Comparison of ENCODE assay signal across 9 mouse cellular contexts in genomic region chr4:62515490-62515889, GRCm38 (mm10). TPM values are rescaled to one million over a fixed set of nuclear protein-coding genes. Genes with fewer than 3 reads are reported as not detected.
A peak's percentile ranks its signal among the peaks of the same experiment; 100 is the strongest.
DNase-seq lines count a peak whose midpoint lies in the region; ATAC-seq and TF ChIP-seq lines count a peak whose summit lies in the region.
"Had no signal": no experiment of that assay in that cellular context is flagged by ENCODE, and none has a peak within 500 bp of the region (broad histone marks: within the 10 kb centered on the region; RNA-seq: fewer than 3 reads in every experiment).

No protein-coding gene starts in this region.

- no peak for DNase-seq in hindbrain, embryonic 14.5 days (ENCODE audit: low spot score)
- DNase-seq in liver, embryonic 14.5 days (ENCODE audit: low read depth in 3 of 3, low spot score in 3 of 3) = no peak
- no peak for DNase-seq in right cerebral cortex, postnatal 36 days (ENCODE audit: low spot score in 2 of 2)
- DNase-seq in yolk sac, embryonic 10.5 days (ENCODE audit: low spot score) = no peak
- DNase-seq: thymus, postnatal 14 days had no signal

- H3K9me3 ChIP-seq in hindbrain, embryonic 13.5 days = no peaks in the 10 kb centered on the region
- no peaks in the 10 kb centered on the region for H3K9me3 ChIP-seq in hindbrain, embryonic 14.5 days (ENCODE audit: control insufficient read depth, low read length)
- no peaks in the 10 kb centered on the region for H3K9me3 ChIP-seq in liver, embryonic 14.5 days (ENCODE audit: control insufficient read depth, low read length)
- H3K9me3 ChIP-seq in forebrain, embryonic 13.5 days (replicated peaks) = no peaks in the 10 kb centered on the region

- TF ChIP-seq POLR2A in bone marrow, adult 2 months (IDR thresholded peaks at IDR 0.05; ENCODE audit: borderline replicate concordance, control insufficient read depth, low read depth, low read length) = no peak
- no peak for TF ChIP-seq POLR2A in cortical plate, adult 2 months (IDR thresholded peaks at IDR 0.05; ENCODE audit: extremely low read depth, insufficient read depth, low read length)

- no peak for ATAC-seq in hindbrain, embryonic 13.5 days (ENCODE audit: low FRiP score)
- no peak for ATAC-seq in hindbrain, embryonic 14.5 days (ENCODE audit: low FRiP score)
- ATAC-seq in liver, embryonic 14.5 days (ENCODE audit: insufficient read depth) = 0 out of 2 replicates have a peak, but pooled peaks have one; percentile 7
- no peak for ATAC-seq in forebrain, embryonic 13.5 days

- 0 out of 2 replicates have a peak, but pooled peaks have one; percentile 31 for TF ChIP-seq EP300 in liver, embryonic 14.5 days (IDR thresholded peaks at IDR 0.05; ENCODE audit: low read depth)

- H3K4me2 ChIP-seq in hindbrain, embryonic 13.5 days = no peak overlapping the region
- no peak overlapping the region for H3K4me2 ChIP-seq in hindbrain, embryonic 14.5 days (replicated peaks)
- peak overlapping the region; percentile 87 for H3K4me2 ChIP-seq in liver, embryonic 14.5 days (ENCODE audit: low read depth)
- H3K4me2 ChIP-seq in forebrain, embryonic 13.5 days = no peak overlapping the region

- H3K27ac ChIP-seq in hindbrain, embryonic 13.5 days = no peak overlapping the region
- H3K27ac ChIP-seq in hindbrain, embryonic 14.5 days = no peak overlapping the region
- peak overlapping the region; percentile 85 for H3K27ac ChIP-seq in bone marrow, adult 2 months (ENCODE audit: control insufficient read depth, insufficient read depth, low read depth, low read length, poor library complexity)
- H3K27ac ChIP-seq in cortical plate, adult 2 months (ENCODE audit: insufficient read depth, low read length) = peak overlapping the region; percentile 65; the same call in 1 of the 2 replicates
- peak overlapping the region; percentile 98 for H3K27ac ChIP-seq in liver, embryonic 14.5 days
- no peak overlapping the region for H3K27ac ChIP-seq in forebrain, embryonic 13.5 days

- no peaks in the 10 kb centered on the region for H3K27me3 ChIP-seq in hindbrain, embryonic 13.5 days
- no peaks in the 10 kb centered on the region for H3K27me3 ChIP-seq in hindbrain, embryonic 14.5 days (ENCODE audit: control insufficient read depth, insufficient read depth, low read length)
- H3K27me3 ChIP-seq in liver, embryonic 14.5 days (ENCODE audit: control insufficient read depth, insufficient read depth, low read length) = no peaks in the 10 kb centered on the region
- no peaks in the 10 kb centered on the region for H3K27me3 ChIP-seq in forebrain, embryonic 13.5 days

- no peak for TF ChIP-seq CTCF in bone marrow, adult 2 months (IDR thresholded peaks at IDR 0.05; ENCODE audit: control insufficient read depth, insufficient read depth, low read length)
- no peak for TF ChIP-seq CTCF in cortical plate, adult 2 months (IDR thresholded peaks at IDR 0.05; ENCODE audit: extremely low read depth, insufficient read depth, low read length)
- TF ChIP-seq CTCF in liver, embryonic 14.5 days (IDR thresholded peaks at IDR 0.05; ENCODE audit: low read depth) = no peak

- H3K4me3 ChIP-seq in hindbrain, embryonic 13.5 days = no peak overlapping the region
- no peak overlapping the region for H3K4me3 ChIP-seq in hindbrain, embryonic 14.5 days (replicated peaks; ENCODE audit: low read length)
- peak overlapping the region; percentile 90 for H3K4me3 ChIP-seq in bone marrow, adult 2 months (replicated peaks; ENCODE audit: control insufficient read depth, low read depth, low read length)
- no peak overlapping the region for H3K4me3 ChIP-seq in cortical plate, adult 2 months (ENCODE audit: insufficient read depth, low read length)
- H3K4me3 ChIP-seq in liver, embryonic 14.5 days (ENCODE audit: insufficient read depth in 1 of 2, low read depth in 2 of 2, low read length in 2 of 2) = peak overlapping the region; percentile 92 to 98
- H3K4me3 ChIP-seq in forebrain, embryonic 13.5 days = no peak overlapping the region

- H3K4me1 ChIP-seq in hindbrain, embryonic 13.5 days (replicated peaks) = peaks cover 29% of the 10 kb centered on the region
- H3K4me1 ChIP-seq in hindbrain, embryonic 14.5 days (replicated peaks; ENCODE audit: control insufficient read depth, insufficient read depth, low read length) = peaks cover 15% of the 10 kb centered on the region
- peaks cover 2% of the 10 kb centered on the region for H3K4me1 ChIP-seq in bone marrow, adult 2 months (ENCODE audit: control insufficient read depth, insufficient read depth, low read length)
- H3K4me1 ChIP-seq in cortical plate, adult 2 months (ENCODE audit: control insufficient read depth, insufficient read depth, low read length) = peaks cover 9% of the 10 kb centered on the region
- peaks cover 22 to 49% of the 10 kb centered on the region in 2 experiments for H3K4me1 ChIP-seq in liver, embryonic 14.5 days (replicated peaks; ENCODE audit: control insufficient read depth in 2 of 2, insufficient read depth in 2 of 2, low read length in 1 of 2)
- peaks cover 18% of the 10 kb centered on the region for H3K4me1 ChIP-seq in forebrain, embryonic 13.5 days

- WGBS in hindbrain, embryonic 13.5 days = 85% methylated on average over 3 of the region's 3 CpGs
- 86% methylated on average over 3 of the region's 3 CpGs for WGBS in hindbrain, embryonic 14.5 days
- 19% methylated on average over 3 of the region's 3 CpGs for WGBS in bone marrow, adult 2 months
- 7% methylated on average over 3 of the region's 3 CpGs for WGBS in liver, embryonic 14.5 days (ENCODE audit: insufficient replicate concordance)
- 86% methylated on average over 3 of the region's 3 CpGs for WGBS in forebrain, embryonic 13.5 days

- H3K36me3 ChIP-seq in hindbrain, embryonic 13.5 days = peaks cover 36% of the 10 kb centered on the region
- peaks cover 35% of the 10 kb centered on the region for H3K36me3 ChIP-seq in hindbrain, embryonic 14.5 days (replicated peaks; ENCODE audit: control insufficient read depth, insufficient read depth)
- peaks cover 53% of the 10 kb centered on the region for H3K36me3 ChIP-seq in liver, embryonic 14.5 days (replicated peaks; ENCODE audit: control insufficient read depth, insufficient read depth, low read depth)
- H3K36me3 ChIP-seq in forebrain, embryonic 13.5 days (ENCODE audit: poor library complexity, severe bottlenecking) = peaks cover 34% of the 10 kb centered on the region

- peak overlapping the region; percentile 39; the same call in 1 of the 2 replicates for H3K9ac ChIP-seq in hindbrain, embryonic 13.5 days
- no peak overlapping the region for H3K9ac ChIP-seq in hindbrain, embryonic 14.5 days
- H3K9ac ChIP-seq in liver, embryonic 14.5 days (replicated peaks) = peak overlapping the region; percentile 100
- H3K9ac ChIP-seq in forebrain, embryonic 13.5 days = no peak overlapping the region

RNA-seq across cellular contexts. Expression of gene Alad, which starts 4.2 kb away (rescaled TPM):
- polyA plus RNA-seq in hindbrain, embryonic 13.5 days (2015; fragmentation: Nextera tagmentation; extraction: Ambion mirVana) = 64.2 and 66.1 TPM in 2 replicates
- 73.4 and 75.2 TPM in 2 replicates for polyA plus RNA-seq in hindbrain, embryonic 14.5 days (2014; fragmentation: Nextera tagmentation; extraction: Ambion mirVana)
- 321 and 356 TPM in 2 replicates for polyA plus RNA-seq in bone marrow, adult 2 months (2011; ENCODE audit: insufficient read depth, insufficient read length, low replicate concordance, missing spikeins)
- 36.0 and 38.0 TPM in 2 replicates for polyA plus RNA-seq in cortical plate, adult 2 months (2012; rRNA removed)
- polyA plus RNA-seq in liver, embryonic 14.5 days (2012; rRNA removed) = 296 and 338 TPM in 2 replicates
- 629 and 675 TPM in 2 replicates for polyA plus RNA-seq in liver, embryonic 14.5 days (2014; fragmentation: Nextera tagmentation; extraction: Ambion mirVana)
- polyA plus RNA-seq in forebrain, embryonic 13.5 days (2015; fragmentation: Nextera tagmentation; extraction: Ambion mirVana) = 65.4 and 69.8 TPM in 2 replicates

RNA-seq across cellular contexts. Expression of gene Pole3, which starts 9.4 kb away (rescaled TPM):
- polyA plus RNA-seq in hindbrain, embryonic 13.5 days (2015; fragmentation: Nextera tagmentation; extraction: Ambion mirVana) = 68.2 and 70.3 TPM in 2 replicates
- 52.7 and 58.3 TPM in 2 replicates for polyA plus RNA-seq in hindbrain, embryonic 14.5 days (2014; fragmentation: Nextera tagmentation; extraction: Ambion mirVana)
- 56.5 and 57.6 TPM in 2 replicates for polyA plus RNA-seq in bone marrow, adult 2 months (2011; ENCODE audit: insufficient read depth, insufficient read length, low replicate concordance, missing spikeins)
- 26.0 TPM in 2 replicates for polyA plus RNA-seq in cortical plate, adult 2 months (2012; rRNA removed)
- 24.3 and 37.4 TPM in 2 replicates for polyA plus RNA-seq in liver, embryonic 14.5 days (2012; rRNA removed)
- polyA plus RNA-seq in liver, embryonic 14.5 days (2014; fragmentation: Nextera tagmentation; extraction: Ambion mirVana) = 54.7 and 59.8 TPM in 2 replicates
- polyA plus RNA-seq in forebrain, embryonic 13.5 days (2015; fragmentation: Nextera tagmentation; extraction: Ambion mirVana) = 112 and 113 TPM in 2 replicates

RNA-seq across cellular contexts. Expression of gene 4933430I17Rik, which starts 9.7 kb away (rescaled TPM):
- 0.55 and 0.82 TPM in 2 replicates for polyA plus RNA-seq in hindbrain, embryonic 13.5 days (2015; fragmentation: Nextera tagmentation; extraction: Ambion mirVana)
- 0.24 and 0.76 TPM in 2 replicates for polyA plus RNA-seq in hindbrain, embryonic 14.5 days (2014; fragmentation: Nextera tagmentation; extraction: Ambion mirVana)
- not detected in 2 replicates for polyA plus RNA-seq in bone marrow, adult 2 months (2011; ENCODE audit: insufficient read depth, insufficient read length, low replicate concordance, missing spikeins)
- 0.11 and 0.25 TPM in 2 replicates for polyA plus RNA-seq in cortical plate, adult 2 months (2012; rRNA removed)
- 0.10 and 0.12 TPM in 2 replicates for polyA plus RNA-seq in liver, embryonic 14.5 days (2012; rRNA removed)
- 0.08 and 0.20 TPM in 2 replicates for polyA plus RNA-seq in liver, embryonic 14.5 days (2014; fragmentation: Nextera tagmentation; extraction: Ambion mirVana)
- polyA plus RNA-seq in forebrain, embryonic 13.5 days (2015; fragmentation: Nextera tagmentation; extraction: Ambion mirVana) = 0.80 and 1.1 TPM in 2 replicates

RNA-seq across cellular contexts. Expression of gene Hdhd3, which starts 12.2 kb away (rescaled TPM):
- polyA plus RNA-seq in hindbrain, embryonic 13.5 days (2015; fragmentation: Nextera tagmentation; extraction: Ambion mirVana) = 13.3 and 15.5 TPM in 2 replicates
- polyA plus RNA-seq in hindbrain, embryonic 14.5 days (2014; fragmentation: Nextera tagmentation; extraction: Ambion mirVana) = 11.7 and 13.3 TPM in 2 replicates
- polyA plus RNA-seq in bone marrow, adult 2 months (2011; ENCODE audit: insufficient read depth, insufficient read length, low replicate concordance, missing spikeins) = not detected in 2 replicates
- polyA plus RNA-seq in cortical plate, adult 2 months (2012; rRNA removed) = 7.6 and 8.4 TPM in 2 replicates
- 3.6 and 4.2 TPM in 2 replicates for polyA plus RNA-seq in liver, embryonic 14.5 days (2012; rRNA removed)
- 6.4 and 9.1 TPM in 2 replicates for polyA plus RNA-seq in liver, embryonic 14.5 days (2014; fragmentation: Nextera tagmentation; extraction: Ambion mirVana)
- polyA plus RNA-seq in forebrain, embryonic 13.5 days (2015; fragmentation: Nextera tagmentation; extraction: Ambion mirVana) = 10.5 and 11.2 TPM in 2 replicates

RNA-seq across cellular contexts. Expression of gene Bspry, which starts 35.6 kb away (rescaled TPM):
- 0.43 and 0.95 TPM in 2 replicates for polyA plus RNA-seq in hindbrain, embryonic 13.5 days (2015; fragmentation: Nextera tagmentation; extraction: Ambion mirVana)
- 0.86 and 1.2 TPM in 2 replicates for polyA plus RNA-seq in hindbrain, embryonic 14.5 days (2014; fragmentation: Nextera tagmentation; extraction: Ambion mirVana)
- polyA plus RNA-seq in bone marrow, adult 2 months (2011; ENCODE audit: insufficient read depth, insufficient read length, low replicate concordance, missing spikeins) = 1.4 TPM in 1 of 2 replicates, not detected in the other
- 0.58 and 0.62 TPM in 2 replicates for polyA plus RNA-seq in cortical plate, adult 2 months (2012; rRNA removed)
- polyA plus RNA-seq in liver, embryonic 14.5 days (2012; rRNA removed) = 0.19 and 0.25 TPM in 2 replicates
- 0.17 and 0.23 TPM in 2 replicates for polyA plus RNA-seq in liver, embryonic 14.5 days (2014; fragmentation: Nextera tagmentation; extraction: Ambion mirVana)
- polyA plus RNA-seq in forebrain, embryonic 13.5 days (2015; fragmentation: Nextera tagmentation; extraction: Ambion mirVana) = 0.49 and 0.56 TPM in 2 replicates

Comparison
In these comparisons a context has a peak if more than half of its experiments do, and no peak if none do; other contexts are left out.
1. H3K9ac ChIP-seq: peak in hindbrain, embryonic 13.5 days (single experiment) and liver, embryonic 14.5 days (single experiment); none in hindbrain, embryonic 14.5 days (single experiment) and forebrain, embryonic 13.5 days (single experiment).
2. H3K27ac ChIP-seq: peak in bone marrow, adult 2 months (single experiment), cortical plate, adult 2 months (single experiment) and liver, embryonic 14.5 days (single experiment); none in hindbrain, embryonic 13.5 days (single experiment), hindbrain, embryonic 14.5 days (single experiment) and forebrain, embryonic 13.5 days (single experiment).
3. H3K4me3 ChIP-seq: peak in bone marrow, adult 2 months (single experiment) and liver, embryonic 14.5 days (2 of 2); none in hindbrain, embryonic 13.5 days (single experiment), hindbrain, embryonic 14.5 days (single experiment), cortical plate, adult 2 months (single experiment) and forebrain, embryonic 13.5 days (single experiment).